Mouse (Mus musculus) C3H10T1/2 (cell line): ENCODE results near the gene Vmn1r78. TPM values are rescaled to one million over a fixed set of nuclear protein-coding genes. Genes with fewer than 3 reads are reported as not detected.

Experiments used
- polyA plus RNA-seq, 2 experiments: library from polyadenylated mRNA; unstranded; fragments of >200 nt; fragmentation: generic; extraction: Trizol; gene quantifications; one replicate each; pipeline ENCODE4 v1.2.1; 2012; ENCODE audit warnings: missing spikeins in 2 of 2

Gene Vmn1r78
- polyA plus RNA-seq = not detected

DNA sequence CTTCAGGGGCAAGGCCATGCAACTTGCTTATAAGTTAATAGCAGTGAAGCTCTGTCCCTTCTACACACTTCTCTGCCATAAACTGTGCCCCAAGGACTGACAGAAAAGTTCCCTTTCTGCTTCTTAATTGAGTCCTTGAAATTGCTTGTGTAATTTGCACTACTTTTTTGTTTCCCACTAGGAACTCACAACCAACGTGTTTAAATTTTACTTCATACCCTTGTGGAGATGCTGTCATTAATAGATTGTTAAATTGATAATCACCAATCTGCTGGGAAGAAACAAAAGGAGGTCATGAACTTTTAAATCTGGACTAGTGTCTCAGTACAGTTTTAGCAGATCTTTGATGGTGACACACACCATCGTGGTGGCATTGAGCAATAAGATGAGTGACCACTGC is at the start of gene Vmn1r78:
Gene Vmn1r78, plus strand, starts transcription at position 301 of the 400 bp plus-strand sequence.

GRCm38 (mm10) chr7:12170979-12171378 is 20.9 kb downstream of the Vmn1r78 start, which contains the start of gene Vmn1r79:
Gene Vmn1r79, plus strand, starts transcription at chr7:12171279.

GRCm38 (mm10) chr7:12188986-12189385 is 38.9 kb downstream of the Vmn1r78 start, which contains the start of gene Vmn1r80:
Gene Vmn1r80, plus strand, starts transcription at chr7:12189286.

Other genes with a start within 250 kb of the Vmn1r78 start
- gene Vmn1r76, start 212.0 kb upstream of the Vmn1r78 start, polyA plus RNA-seq = not detected
- not detected for gene Vmn1r77, start 113.5 kb upstream of the Vmn1r78 start, polyA plus RNA-seq
- gene Vmn1r79, start 21.0 kb downstream of the Vmn1r78 start, polyA plus RNA-seq = not detected
- not detected for gene Vmn1r80, start 39.0 kb downstream of the Vmn1r78 start, polyA plus RNA-seq
- not detected for gene Vmn1r81, start 118.0 kb downstream of the Vmn1r78 start, polyA plus RNA-seq
- gene Vmn1r82, start 150.2 kb downstream of the Vmn1r78 start, polyA plus RNA-seq = not detected
- not detected for gene Vmn1r83, start 179.2 kb downstream of the Vmn1r78 start, polyA plus RNA-seq
- gene Vmn1r84, start 219.0 kb downstream of the Vmn1r78 start, polyA plus RNA-seq = not detected